Mouse (Mus musculus): ENCODE data around the gene Fpr2. TPM values are rescaled to one million over a fixed set of nuclear protein-coding genes. Genes with fewer than 3 reads are reported as not detected.

Gene Fpr2
- polyA plus RNA-seq, 1 experiment from 2014 or later, result 0.80 TPM

GRCm38 (mm10) chr17:17845187-17846027, 42.2 kb upstream of the Fpr2 start:
- Histone ChIP-seq H3K9me3 (replicated peaks; ENCODE audit: low read length) (no peaks in the 10 kb centered on the region), H3K27ac (no peak overlapping the region), H3K36me3 (ENCODE audit: insufficient read depth, low read length) (0 out of 2 replicates have a peak, but pooled peaks cover 11% of the 10 kb centered on the region), H3K4me3 (replicated peaks; ENCODE audit: low read depth, low read length) (no peak overlapping the region), H3K9ac (ENCODE audit: low read depth, low read length) (no peak overlapping the region), H3K4me1 (replicated peaks; ENCODE audit: insufficient read depth, low read length) (no peaks in the 10 kb centered on the region), H3K27me3 (ENCODE audit: insufficient read depth, low read length) (no peaks in the 10 kb centered on the region), H3K4me2 (ENCODE audit: low read length) (no peak overlapping the region)
- WGBS, result 74% methylated on average over 10 of the region's 10 CpGs
- ATAC-seq (replicated peaks; ENCODE audit: low FRiP score, low read depth), result no peak
- TF ChIP-seq CTCF (IDR thresholded peaks at IDR 0.05; ENCODE audit: low read depth), result peak; percentile 51
- DNase-seq (ENCODE audit: low spot score), result peak; percentile 31

- no peak overlapping the region for H3K4me3 ChIP-seq (replicated peaks; ENCODE audit: low read depth, low read length)
- H3K27me3 ChIP-seq (ENCODE audit: insufficient read depth, low read length), result no peaks in the 10 kb centered on the region
- H3K9me3 ChIP-seq (replicated peaks; ENCODE audit: low read length), result no peaks in the 10 kb centered on the region
- no peak overlapping the region for H3K9ac ChIP-seq (ENCODE audit: low read depth, low read length)
- H3K36me3 ChIP-seq (ENCODE audit: insufficient read depth, low read length), result no peaks in the 10 kb centered on the region
- no peak overlapping the region for H3K4me2 ChIP-seq (ENCODE audit: low read length)
- ATAC-seq (replicated peaks; ENCODE audit: low FRiP score, low read depth) (no peak), DNase-seq (ENCODE audit: low spot score) (no peak)
- TF ChIP-seq CTCF (IDR thresholded peaks at IDR 0.05; ENCODE audit: low read depth), result no peak
- 82% methylated on average over 2 of the region's 2 CpGs for WGBS
- no peak overlapping the region for H3K27ac ChIP-seq
- no peaks in the 10 kb centered on the region for H3K4me1 ChIP-seq (replicated peaks; ENCODE audit: insufficient read depth, low read length)
Observed at GRCm38 (mm10) chr17:17848988-17849387, 38.6 kb upstream of the Fpr2 start.

GRCm38 (mm10) chr17:17849906-17850712, 37.5 kb upstream of the Fpr2 start:
- H3K4me3 ChIP-seq (replicated peaks; ENCODE audit: low read depth, low read length), result no peak overlapping the region; the same call in 1 of the 2 replicates
- H3K36me3 ChIP-seq (ENCODE audit: insufficient read depth, low read length), result no peaks in the 10 kb centered on the region
- no peaks in the 10 kb centered on the region for H3K9me3 ChIP-seq (replicated peaks; ENCODE audit: low read length)
- ATAC-seq (replicated peaks; ENCODE audit: low FRiP score, low read depth) (peak; percentile 56), DNase-seq (ENCODE audit: low spot score) (no peak)
- no peaks in the 10 kb centered on the region for H3K27me3 ChIP-seq (ENCODE audit: insufficient read depth, low read length)
- WGBS, result 27% methylated on average over 55 of the region's 55 CpGs
- H3K9ac ChIP-seq (ENCODE audit: low read depth, low read length), result no peak overlapping the region
- peak overlapping the region; percentile 37 for H3K4me2 ChIP-seq (ENCODE audit: low read length)
- H3K4me1 ChIP-seq (replicated peaks; ENCODE audit: insufficient read depth, low read length), result no peaks in the 10 kb centered on the region
- no peak for TF ChIP-seq CTCF (IDR thresholded peaks at IDR 0.05; ENCODE audit: low read depth)
- H3K27ac ChIP-seq, result no peak overlapping the region

GRCm38 (mm10) chr17:17855064-17855838, 32.4 kb upstream of the Fpr2 start, which contains the start of gene Has1:
Gene Has1 (minus strand): TSS chr17:17855205.
- no peaks in the 10 kb centered on the region for H3K9me3 ChIP-seq (replicated peaks; ENCODE audit: low read length)
- WGBS, result 26% methylated on average over 8 of the region's 8 CpGs
- no peaks in the 10 kb centered on the region for H3K27me3 ChIP-seq (ENCODE audit: insufficient read depth, low read length)
- H3K27ac ChIP-seq, result no peak within 1 kb of the TSS
- ATAC-seq (replicated peaks; ENCODE audit: low FRiP score, low read depth), result no peak
- no peak for TF ChIP-seq CTCF (IDR thresholded peaks at IDR 0.05; ENCODE audit: low read depth)
- DNase-seq (ENCODE audit: low spot score), result no peak
- no peak within 1 kb of the TSS for H3K4me3 ChIP-seq (replicated peaks; ENCODE audit: low read depth, low read length)
- no peaks in the 10 kb centered on the region for H3K4me1 ChIP-seq (replicated peaks; ENCODE audit: insufficient read depth, low read length)
- H3K9ac ChIP-seq (ENCODE audit: low read depth, low read length), result no peak within 1 kb of the TSS
- no peak within 1 kb of the TSS for H3K4me2 ChIP-seq (ENCODE audit: low read length)
- H3K36me3 ChIP-seq (ENCODE audit: insufficient read depth, low read length), result no peaks in the 10 kb centered on the region

- no peak for ATAC-seq (replicated peaks; ENCODE audit: low FRiP score, low read depth)
- H3K27me3 ChIP-seq (ENCODE audit: insufficient read depth, low read length), result no peaks in the 10 kb centered on the region
- 65% methylated on average over 1 of the region's 1 CpGs for WGBS
- no peak overlapping the region for H3K9ac ChIP-seq (ENCODE audit: low read depth, low read length)
- no peak for TF ChIP-seq CTCF (IDR thresholded peaks at IDR 0.05; ENCODE audit: low read depth)
- no peak overlapping the region for H3K27ac ChIP-seq
- no peak overlapping the region for H3K4me2 ChIP-seq (ENCODE audit: low read length)
- no peak overlapping the region for H3K4me3 ChIP-seq (replicated peaks; ENCODE audit: low read depth, low read length)
- no peaks in the 10 kb centered on the region for H3K9me3 ChIP-seq (replicated peaks; ENCODE audit: low read length)
- H3K4me1 ChIP-seq (replicated peaks; ENCODE audit: insufficient read depth, low read length), result no peaks in the 10 kb centered on the region
- H3K36me3 ChIP-seq (ENCODE audit: insufficient read depth, low read length), result no peaks in the 10 kb centered on the region
- no peak for DNase-seq (ENCODE audit: low spot score)
Observed at GRCm38 (mm10) chr17:17856612-17857011, 31.0 kb upstream of the Fpr2 start.

GRCm38 (mm10) chr17:17857446-17857845, 30.2 kb upstream of the Fpr2 start:
- Histone ChIP-seq H3K36me3 (ENCODE audit: insufficient read depth, low read length) (no peaks in the 10 kb centered on the region), H3K27me3 (ENCODE audit: insufficient read depth, low read length) (no peaks in the 10 kb centered on the region), H3K4me1 (replicated peaks; ENCODE audit: insufficient read depth, low read length) (no peaks in the 10 kb centered on the region), H3K4me3 (replicated peaks; ENCODE audit: low read depth, low read length) (no peak overlapping the region), H3K27ac (no peak overlapping the region), H3K9me3 (replicated peaks; ENCODE audit: low read length) (no peaks in the 10 kb centered on the region), H3K9ac (ENCODE audit: low read depth, low read length) (no peak overlapping the region), H3K4me2 (ENCODE audit: low read length) (no peak overlapping the region)
- 42% methylated on average over 1 of the region's 1 CpGs for WGBS
- DNase-seq (ENCODE audit: low spot score), result no peak
- no peak for ATAC-seq (replicated peaks; ENCODE audit: low FRiP score, low read depth)
- TF ChIP-seq CTCF (IDR thresholded peaks at IDR 0.05; ENCODE audit: low read depth), result no peak
